Mouse (Mus musculus): Measurements from ENCODE around the gene Dusp19. TPM values are rescaled to one million over a fixed set of nuclear protein-coding genes. Genes with fewer than 3 reads are reported as not detected.
A peak's percentile ranks its signal among the peaks of the same experiment; 100 is the strongest.

Gene Dusp19
- polyA plus RNA-seq, 1 experiment from 2014 or later, result 8.7 TPM

GRCm38 (mm10) chr2:80639864-80640263 is 23.0 kb downstream of the Dusp19 start:
- H3K4me2 ChIP-seq, result peak overlapping the region; percentile 74
- ATAC-seq, result no peak
- peak overlapping the region; percentile 82 for H3K4me3 ChIP-seq
- no peaks in the 10 kb centered on the region for H3K27me3 ChIP-seq (replicated peaks)
- peaks cover 29% of the 10 kb centered on the region for H3K36me3 ChIP-seq
- H3K9me3 ChIP-seq (replicated peaks), result no peaks in the 10 kb centered on the region
- WGBS (ENCODE audit: insufficient replicate concordance), result 33% methylated on average over 3 of the region's 3 CpGs
- no peak overlapping the region for H3K27ac ChIP-seq
- H3K4me1 ChIP-seq, result peaks cover 14% of the 10 kb centered on the region
- peak overlapping the region; percentile 60 for H3K9ac ChIP-seq

- ATAC-seq, result no peak
- H3K9ac ChIP-seq, result no peak overlapping the region
- no peaks in the 10 kb centered on the region for H3K9me3 ChIP-seq (replicated peaks)
- no peaks in the 10 kb centered on the region for H3K27me3 ChIP-seq (replicated peaks)
- no peak overlapping the region for H3K4me2 ChIP-seq
- H3K36me3 ChIP-seq, result peaks cover 49% of the 10 kb centered on the region
- H3K4me3 ChIP-seq, result no peak overlapping the region
- no peak overlapping the region for H3K27ac ChIP-seq
- no peaks in the 10 kb centered on the region for H3K4me1 ChIP-seq
Measured at GRCm38 (mm10) chr2:80661414-80661813, 44.6 kb downstream of the Dusp19 start.

DNA sequence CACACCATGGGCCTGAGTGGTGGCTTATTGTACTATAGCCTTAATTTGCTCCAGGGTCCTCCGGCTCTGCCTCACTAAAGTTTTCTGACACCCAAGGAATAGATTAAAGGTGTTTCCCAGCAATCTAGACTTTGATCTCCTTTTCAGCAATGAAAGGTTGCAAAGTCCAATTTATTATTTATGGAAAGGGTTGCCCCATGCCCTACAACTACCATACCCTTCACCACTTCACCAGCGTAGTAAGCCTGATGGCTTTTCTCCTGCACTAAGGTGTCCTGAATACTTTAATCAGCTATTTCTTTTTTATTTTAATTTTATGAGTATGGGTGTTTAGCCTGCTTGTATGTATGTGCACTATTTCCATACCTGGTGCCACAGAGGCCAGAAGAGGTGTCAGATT is 45.8 kb downstream of the Dusp19 start:
- Histone ChIP-seq H3K27ac (no peak overlapping the region), H3K27me3 (replicated peaks) (no peaks in the 10 kb centered on the region), H3K4me2 (no peak overlapping the region), H3K36me3 (peaks cover 44% of the 10 kb centered on the region), H3K4me3 (no peak overlapping the region), H3K4me1 (no peaks in the 10 kb centered on the region), H3K9ac (no peak overlapping the region), H3K9me3 (replicated peaks) (no peaks in the 10 kb centered on the region)
- no peak for ATAC-seq
- WGBS (ENCODE audit: insufficient replicate concordance), result 88% methylated on average over 2 of the region's 2 CpGs

GRCm38 (mm10) chr2:80667396-80667964 is 50.6 kb downstream of the Dusp19 start:
- Histone ChIP-seq H3K27ac (no peak overlapping the region), H3K36me3 (peaks cover 28% of the 10 kb centered on the region), H3K4me3 (no peak overlapping the region), H3K4me2 (no peak overlapping the region), H3K27me3 (replicated peaks) (no peaks in the 10 kb centered on the region), H3K4me1 (no peaks in the 10 kb centered on the region), H3K9ac (no peak overlapping the region), H3K9me3 (replicated peaks) (no peaks in the 10 kb centered on the region)
- 75% methylated on average over 5 of the region's 5 CpGs for WGBS (ENCODE audit: insufficient replicate concordance)
- ATAC-seq, result no peak

- WGBS (ENCODE audit: insufficient replicate concordance), result 78% methylated on average over 11 of the region's 11 CpGs
- H3K27ac ChIP-seq, result no peak overlapping the region
Measured at GRCm38 (mm10) chr2:80669868-80670666, 53.2 kb downstream of the Dusp19 start.

GRCm38 (mm10) chr2:80678803-80679202 is 62.0 kb downstream of the Dusp19 start:
- 76% methylated on average over 8 of the region's 8 CpGs for WGBS (ENCODE audit: insufficient replicate concordance)
- Histone ChIP-seq H3K27me3 (replicated peaks) (no peaks in the 10 kb centered on the region), H3K27ac (no peak overlapping the region), H3K9ac (no peak overlapping the region), H3K4me2 (no peak overlapping the region), H3K9me3 (replicated peaks) (no peaks in the 10 kb centered on the region), H3K36me3 (no peaks in the 10 kb centered on the region), H3K4me3 (no peak overlapping the region), H3K4me1 (no peaks in the 10 kb centered on the region)
- ATAC-seq, result no peak

More at GRCm38 (mm10) chr2:80669868-80670666, 53.2 kb downstream of the Dusp19 start:
- no peak overlapping the region for H3K4me3 ChIP-seq
- H3K4me1 ChIP-seq, result no peaks in the 10 kb centered on the region
- H3K9ac ChIP-seq, result no peak overlapping the region
- H3K9me3 ChIP-seq (replicated peaks), result no peaks in the 10 kb centered on the region
- H3K27me3 ChIP-seq (replicated peaks), result no peaks in the 10 kb centered on the region
- H3K4me2 ChIP-seq, result no peak overlapping the region
- peaks cover 23% of the 10 kb centered on the region for H3K36me3 ChIP-seq
- ATAC-seq, result no peak

MicroRNAs encoded within 50 kb of the gene (microRNA counts, 519-probe panel; counts per million panel counts)
- 582 counts per million, percentile 70 among the panel's probes with 10 or more counts for microRNA mmu-miR-684

Small RNA genes within 50 kb of the gene (microRNA-seq; reads per million reads assigned to microRNA genes)
- gene Mir684-1, result not detected

Other genes starting within 250 kb of the Dusp19 start
- gene Frzb, start 169.4 kb upstream of the Dusp19 start, polyA plus RNA-seq (2016; fragmentation: Nextera tagmentation; extraction: Ambion mirVana), result 1.5 and 1.6 TPM in 2 replicates
- gene Nckap1, start 35.7 kb upstream of the Dusp19 start, polyA plus RNA-seq (2016; fragmentation: Nextera tagmentation; extraction: Ambion mirVana), result 29.2 and 30.0 TPM in 2 replicates
- gene Nup35, start 191 bp downstream of the Dusp19 start, polyA plus RNA-seq (2016; fragmentation: Nextera tagmentation; extraction: Ambion mirVana), result 48.8 and 50.9 TPM in 2 replicates